Mouse (Mus musculus): Measurements from ENCODE around the gene Igfbp4.

Igfbp4 gene

DNA sequence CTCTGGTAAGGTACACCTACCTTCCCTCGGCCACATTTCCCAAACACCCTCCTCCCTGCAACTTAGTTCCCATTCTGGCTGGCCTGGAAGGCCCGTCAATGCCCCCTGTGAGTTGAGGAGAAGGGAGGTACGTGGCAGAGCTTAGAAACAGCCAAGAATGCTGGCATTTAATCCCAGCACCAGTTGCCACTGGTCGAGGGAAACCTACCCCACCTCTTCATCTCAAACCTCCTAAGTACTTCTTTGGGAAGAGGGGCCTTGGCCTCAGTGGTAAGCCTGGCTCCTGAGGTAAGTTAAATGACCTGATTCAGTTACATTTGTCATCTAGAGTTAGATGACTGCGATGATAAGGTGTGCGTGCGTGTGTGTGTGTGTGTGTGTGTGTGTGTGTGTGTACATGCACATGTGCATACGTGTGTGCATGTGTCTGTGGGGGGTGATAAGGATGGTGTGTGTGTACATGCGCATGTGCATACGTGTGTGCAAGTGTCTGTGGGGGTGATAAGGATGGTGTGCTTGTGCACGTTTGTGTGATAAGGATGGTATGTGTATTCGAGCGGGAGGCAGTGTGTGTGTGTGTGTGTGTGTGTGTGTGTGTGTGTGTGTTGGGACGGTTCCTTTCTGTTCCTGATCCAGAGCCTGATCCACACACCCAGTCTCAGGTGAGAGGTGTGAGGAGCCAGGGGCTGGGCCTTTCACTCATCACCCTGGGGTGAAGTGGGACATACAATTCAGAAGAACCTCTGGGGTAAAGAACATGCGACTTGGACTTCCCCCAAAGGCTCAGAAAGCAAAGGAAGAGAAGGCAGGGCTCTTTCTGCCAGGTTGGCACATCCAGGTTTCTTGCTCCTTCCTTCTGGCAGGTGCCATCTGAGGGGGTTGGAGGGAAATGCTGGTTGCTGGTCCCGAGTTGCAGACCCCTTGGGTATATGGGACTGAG is 1.1 kb downstream of the Igfbp4 start:
- peak; percentile 15 for DNase-seq (ENCODE audit: low read depth, low spot score)

DNA sequence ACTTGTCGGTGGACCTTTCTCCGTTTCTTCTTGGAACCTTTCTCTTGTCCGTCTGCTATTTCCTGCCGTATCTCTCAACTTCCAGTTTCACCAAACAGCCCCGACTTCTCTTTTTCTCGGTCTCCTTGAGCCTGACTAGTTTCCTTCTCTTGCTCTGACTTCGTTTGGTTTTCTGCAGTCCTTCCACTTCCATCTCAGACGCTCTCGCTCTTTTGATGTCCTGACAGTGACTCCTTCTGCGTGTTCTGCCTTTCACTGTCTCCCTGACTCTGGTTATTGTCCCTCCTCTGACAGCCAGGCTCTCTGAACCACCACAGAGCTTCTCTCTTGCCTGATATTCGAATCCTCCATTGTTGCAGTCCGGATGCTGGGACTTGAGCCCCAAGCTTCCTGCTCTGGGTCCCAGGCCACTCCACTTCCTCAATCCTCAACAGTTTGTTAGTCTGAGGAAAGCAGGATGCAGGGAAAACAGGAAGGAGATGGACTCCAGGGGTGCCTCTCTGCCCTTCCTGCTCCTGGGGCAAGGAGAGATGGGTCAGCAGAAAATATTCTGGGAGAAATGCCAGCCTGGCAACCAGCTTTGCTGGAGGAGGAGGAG is 1.9 kb downstream of the Igfbp4 start:
- peak; percentile 34 for DNase-seq (ENCODE audit: low read depth, low spot score)

DNA sequence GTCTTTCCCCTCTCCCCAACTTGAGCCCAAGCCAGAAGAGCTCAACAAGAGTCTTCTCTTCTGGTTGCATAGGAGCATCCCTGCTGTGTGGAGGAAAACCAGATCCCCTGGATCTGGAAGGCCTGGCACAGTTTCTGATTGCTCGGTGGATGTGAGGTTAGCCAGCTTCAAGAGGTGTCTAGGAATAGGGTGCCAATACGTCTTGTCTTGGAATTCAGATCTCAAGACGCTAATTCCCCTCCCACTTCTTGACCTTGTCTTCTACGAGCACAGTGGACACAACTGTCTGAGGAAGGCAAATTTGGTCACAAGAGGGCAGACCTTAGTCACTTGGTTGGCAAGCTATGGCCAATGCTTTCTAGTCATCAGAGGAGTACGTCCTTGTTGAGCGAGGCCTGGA is 2.6 kb downstream of the Igfbp4 start:
- peak; percentile 8 for DNase-seq (ENCODE audit: low read depth, low spot score)

DNA sequence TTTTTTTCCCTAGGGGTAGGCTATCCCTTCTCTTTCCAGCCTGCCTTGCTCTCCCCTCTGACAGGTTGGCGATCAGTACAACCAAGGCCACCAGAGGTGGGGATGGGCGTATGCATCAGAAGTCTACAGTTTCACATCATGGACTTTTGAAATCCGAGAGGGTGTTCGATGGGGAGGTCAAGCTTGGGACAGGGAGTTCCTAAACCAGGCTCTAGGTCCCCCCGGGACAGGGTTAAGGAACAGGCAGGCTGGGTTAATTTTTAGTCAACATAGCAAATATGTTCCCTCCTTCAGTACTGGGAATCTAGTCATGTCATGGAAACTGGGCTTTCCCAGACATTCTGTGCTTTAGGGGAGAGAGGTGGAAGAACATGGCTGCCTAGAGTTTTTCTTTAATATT is 3.3 kb downstream of the Igfbp4 start:
- no peak for DNase-seq (ENCODE audit: low read depth, low spot score)

DNA sequence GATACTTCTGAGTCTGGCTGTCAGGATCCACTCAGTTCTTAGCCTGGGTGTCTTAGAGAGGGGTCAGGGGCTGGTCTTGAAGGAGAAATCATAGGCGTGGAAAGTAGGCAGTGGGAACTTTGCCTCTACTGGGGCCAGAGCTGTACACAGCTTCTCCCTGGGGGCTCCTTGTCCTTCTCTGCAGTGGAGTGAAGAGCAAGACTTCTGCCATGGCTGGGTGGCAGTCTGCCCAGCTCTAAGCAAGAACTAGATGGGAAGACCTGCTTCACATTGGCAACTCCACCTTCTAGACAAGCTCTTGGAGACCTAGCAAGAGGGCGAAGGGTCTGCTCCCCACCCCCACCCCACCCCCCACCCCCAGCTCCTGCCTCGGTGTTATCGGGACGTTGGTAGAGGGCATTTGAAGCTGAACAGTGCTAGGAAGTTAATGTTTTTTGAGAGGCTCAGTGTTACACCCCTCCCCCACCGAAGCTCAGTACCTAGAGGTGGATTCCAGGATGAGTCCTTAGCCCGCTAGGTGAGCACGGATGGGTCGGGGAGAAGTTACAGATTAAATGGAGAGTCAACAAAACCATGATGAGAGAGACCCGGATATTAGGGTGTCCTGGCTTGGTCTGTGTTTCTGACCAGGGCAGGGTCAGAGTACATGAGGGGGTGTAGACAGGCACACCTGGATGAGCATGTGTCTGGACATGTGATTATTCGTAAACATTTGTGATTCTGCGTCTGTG is 4.3 kb downstream of the Igfbp4 start:
- DNase-seq (ENCODE audit: low read depth, low spot score), result no peak

DNA sequence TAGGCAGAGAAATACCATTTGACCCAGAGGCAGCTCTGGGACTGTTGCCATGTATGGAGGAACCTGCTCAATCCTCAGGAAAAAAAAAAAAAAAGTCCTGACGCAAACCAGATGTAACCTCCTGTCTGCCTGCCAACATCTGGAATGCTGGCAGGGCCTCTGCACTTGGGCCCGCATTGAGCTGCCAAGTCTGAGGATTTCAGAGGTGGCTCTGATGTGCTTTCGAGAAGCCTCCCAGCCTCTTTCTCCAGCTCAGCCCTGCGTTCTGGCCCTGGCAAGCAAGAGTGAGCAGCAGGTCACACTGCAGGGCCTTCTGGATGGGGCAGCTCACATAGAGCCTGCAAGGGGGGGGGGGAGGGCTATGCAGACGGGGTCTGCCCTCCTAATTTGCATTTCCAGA is 6.1 kb downstream of the Igfbp4 start:
- DNase-seq (ENCODE audit: low read depth, low spot score), result peak; percentile 18

DNA sequence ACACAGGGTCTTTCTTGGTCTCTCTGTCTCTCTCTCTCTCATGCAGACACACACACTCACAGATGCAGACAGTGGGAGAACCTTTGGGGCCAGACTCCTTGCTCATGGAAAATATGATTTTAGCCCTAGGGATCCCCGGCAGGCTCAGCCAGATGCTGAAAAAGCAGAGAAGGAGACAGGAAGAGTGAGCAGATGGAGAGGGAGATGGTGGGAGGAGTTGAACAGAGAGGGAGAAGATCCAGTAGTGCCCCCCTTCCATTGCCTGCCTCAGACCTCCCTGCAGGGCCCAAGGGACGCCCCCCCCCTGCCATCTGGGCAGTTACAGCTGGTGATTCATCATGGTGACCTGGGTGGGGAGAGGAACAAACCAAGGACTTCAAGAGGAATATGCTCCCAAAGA is 6.6 kb downstream of the Igfbp4 start:
- peak; percentile 70 for DNase-seq (ENCODE audit: low read depth, low spot score)

DNA sequence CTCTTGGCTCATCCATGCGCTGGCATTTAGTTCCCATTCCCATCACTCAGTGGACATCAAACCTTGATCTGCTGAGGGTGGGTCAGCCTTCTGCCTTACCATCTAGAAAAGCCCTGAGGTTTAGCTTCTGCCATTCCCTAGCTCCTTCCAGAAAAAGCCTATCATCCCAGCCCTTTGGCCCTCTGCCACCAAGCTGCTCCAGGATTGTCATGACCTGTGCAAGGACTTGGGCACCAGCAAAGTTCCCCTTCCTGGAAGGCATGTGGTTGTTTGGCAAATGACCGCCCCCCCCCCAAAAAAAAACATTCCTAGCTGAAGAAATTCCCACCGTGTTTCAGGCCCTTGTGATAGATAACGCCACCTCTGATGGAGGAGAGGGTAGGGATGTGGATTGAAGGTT is 14.1 kb downstream of the Igfbp4 start:
- no peak for DNase-seq (ENCODE audit: low read depth, low spot score)

DNA sequence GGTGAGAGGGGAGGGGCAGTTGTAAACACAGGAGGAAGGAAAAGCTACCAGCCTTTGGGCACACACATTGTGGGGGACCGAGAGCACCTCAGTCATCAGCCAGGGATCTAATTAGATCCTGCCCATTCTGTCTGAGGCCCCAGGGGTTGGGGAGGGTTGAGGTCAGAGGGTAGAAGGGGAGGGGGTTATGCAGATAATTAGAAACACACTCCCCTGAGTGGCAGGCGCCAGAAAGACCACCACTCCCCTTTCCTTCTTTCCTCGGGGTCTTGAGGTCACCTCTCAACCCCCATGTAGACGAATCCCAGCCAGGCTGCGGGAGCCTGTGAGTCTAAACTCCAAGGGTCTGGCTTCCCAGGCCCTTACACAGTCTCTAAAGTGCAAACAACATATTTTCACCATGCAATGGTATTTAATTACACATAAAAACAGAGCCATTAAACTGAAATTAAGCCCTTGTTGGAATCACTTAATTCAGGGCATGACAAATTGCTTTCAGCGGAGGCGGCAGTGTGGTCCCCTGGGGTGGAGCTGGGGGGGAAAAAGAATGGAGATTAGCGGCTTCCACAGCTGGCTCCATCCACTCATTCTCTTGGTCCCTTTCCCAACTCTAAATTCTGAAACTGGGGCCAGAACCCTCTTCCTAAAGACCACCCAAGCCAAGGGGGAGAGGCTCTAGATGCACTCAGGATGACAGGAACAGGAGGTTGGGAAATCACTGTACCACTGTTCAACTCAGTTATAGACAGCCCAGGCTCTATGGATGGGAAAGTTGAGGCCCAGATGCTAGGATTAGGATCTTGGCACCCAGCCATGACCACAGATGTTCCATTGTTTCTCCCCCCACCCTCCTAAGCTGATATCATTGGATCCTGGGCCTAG is 14.8 kb downstream of the Igfbp4 start:
- peak; percentile 23 for DNase-seq (ENCODE audit: low read depth, low spot score)

DNA sequence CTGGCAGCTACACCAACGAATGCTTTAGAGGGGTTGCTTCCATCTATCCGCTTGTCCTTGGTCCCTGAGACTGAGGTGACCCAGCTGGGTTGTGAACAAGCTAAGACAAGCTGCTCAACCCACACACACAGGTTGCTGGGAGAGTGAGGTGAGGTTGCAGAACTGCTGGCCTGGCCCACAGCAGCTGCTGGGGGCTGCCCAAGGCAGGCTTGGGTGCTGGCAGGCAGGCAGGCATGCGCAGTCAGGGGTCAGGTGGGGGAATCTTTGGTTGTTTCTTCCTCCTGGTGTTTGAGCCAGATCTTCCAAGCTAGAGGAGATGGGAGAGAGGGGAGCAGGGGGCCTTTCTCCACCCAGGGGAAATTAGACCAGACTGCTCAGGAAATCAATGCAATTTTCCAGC is 19.4 kb downstream of the Igfbp4 start:
- no peak for DNase-seq (ENCODE audit: low read depth, low spot score)

DNA sequence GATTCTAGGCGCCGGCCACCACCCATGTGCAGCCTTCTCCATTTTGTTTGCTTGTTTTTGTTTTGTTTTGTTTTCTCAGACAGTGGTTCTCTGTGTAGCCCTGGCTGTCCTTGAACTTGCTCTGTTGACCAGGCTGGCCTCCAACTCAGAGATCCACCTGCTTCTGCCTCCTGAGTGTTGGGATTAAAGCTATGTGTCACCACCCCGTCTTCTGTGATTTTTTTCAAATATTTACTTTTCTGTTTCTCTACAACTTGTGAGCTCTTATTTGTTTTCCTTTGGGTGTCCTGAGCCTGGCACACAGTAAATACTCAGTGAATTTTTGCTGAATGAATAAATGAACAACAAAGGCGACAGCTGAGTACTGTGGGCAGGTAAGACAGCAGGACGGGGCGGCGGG is 21.6 kb downstream of the Igfbp4 start:
- no peak for DNase-seq (ENCODE audit: low read depth, low spot score)

DNA sequence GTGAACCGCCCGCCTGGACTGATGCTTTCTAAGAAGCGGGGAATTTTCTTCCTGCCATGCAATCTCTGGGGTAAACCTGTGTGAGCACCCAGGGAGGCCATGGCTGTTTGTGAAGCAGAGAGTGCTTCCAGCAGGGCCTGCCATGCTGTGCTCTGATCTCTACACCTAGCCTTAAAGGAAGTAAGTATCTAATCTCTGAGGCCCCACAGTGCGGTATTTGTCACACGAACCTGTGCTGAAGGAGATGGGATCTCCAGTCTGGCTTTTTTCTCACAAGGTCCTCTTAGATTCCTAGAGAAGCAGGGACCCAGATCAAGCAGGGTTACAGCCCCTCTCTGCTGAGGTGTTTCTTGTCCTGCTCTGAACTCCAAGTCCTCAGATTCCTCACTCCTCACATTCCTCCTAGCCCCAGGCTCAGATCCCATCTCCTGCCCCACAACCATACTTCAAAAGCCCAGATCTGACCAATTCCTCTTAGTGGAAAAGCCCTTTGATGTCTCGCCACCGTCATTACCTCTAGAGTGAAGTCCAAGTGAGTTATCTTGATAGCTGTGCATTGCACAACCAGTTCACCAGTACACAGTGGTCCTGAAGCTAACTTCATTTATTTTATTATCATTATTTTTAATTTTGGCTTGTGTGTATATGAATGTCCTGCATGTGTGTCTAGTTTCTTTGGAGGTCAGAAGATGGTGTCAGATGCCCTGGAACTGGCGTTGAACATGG is 22.5 kb downstream of the Igfbp4 start:
- DNase-seq (ENCODE audit: low read depth, low spot score), result peak; percentile 14

DNA sequence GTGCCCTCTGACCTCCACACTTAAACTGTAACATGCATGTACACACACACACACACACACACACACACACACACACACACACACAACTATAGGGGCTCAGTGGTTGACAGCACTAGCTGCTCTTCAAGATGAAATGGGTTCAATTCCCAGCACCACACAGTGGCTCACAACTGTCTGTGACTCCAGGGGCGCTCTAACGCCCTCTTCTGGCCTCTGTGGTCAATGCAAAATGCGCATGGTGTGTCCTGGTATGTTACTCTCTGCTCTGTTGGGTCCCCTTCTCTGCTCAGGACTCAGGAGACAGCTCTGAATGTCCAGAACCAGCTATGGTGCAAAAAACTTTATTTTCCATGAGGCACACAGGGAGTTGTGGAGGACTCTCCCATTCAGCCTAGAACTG is 24.3 kb downstream of the Igfbp4 start:
- DNase-seq (ENCODE audit: low read depth, low spot score), result no peak

DNA sequence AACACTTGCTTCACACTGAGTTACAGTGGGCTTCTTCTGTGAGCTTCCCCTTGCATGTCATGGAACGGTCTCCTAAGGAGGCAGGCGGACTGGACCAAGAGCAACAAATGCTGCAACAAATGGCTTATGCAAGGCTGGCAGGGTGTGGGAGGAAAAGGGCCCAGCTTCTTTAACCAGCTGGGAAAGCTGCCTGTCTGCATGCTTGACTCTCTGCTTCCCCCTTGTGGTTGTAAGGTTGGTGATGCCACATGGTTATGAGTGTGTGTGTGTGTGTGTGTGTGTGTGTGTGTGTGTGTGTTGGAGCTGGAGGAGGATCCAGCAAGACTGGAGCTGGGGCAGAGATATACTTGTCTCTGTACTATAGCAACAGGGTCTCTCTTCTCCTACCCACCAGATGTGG is 24.9 kb downstream of the Igfbp4 start:
- peak; percentile 95 for DNase-seq (ENCODE audit: low read depth, low spot score)

DNA sequence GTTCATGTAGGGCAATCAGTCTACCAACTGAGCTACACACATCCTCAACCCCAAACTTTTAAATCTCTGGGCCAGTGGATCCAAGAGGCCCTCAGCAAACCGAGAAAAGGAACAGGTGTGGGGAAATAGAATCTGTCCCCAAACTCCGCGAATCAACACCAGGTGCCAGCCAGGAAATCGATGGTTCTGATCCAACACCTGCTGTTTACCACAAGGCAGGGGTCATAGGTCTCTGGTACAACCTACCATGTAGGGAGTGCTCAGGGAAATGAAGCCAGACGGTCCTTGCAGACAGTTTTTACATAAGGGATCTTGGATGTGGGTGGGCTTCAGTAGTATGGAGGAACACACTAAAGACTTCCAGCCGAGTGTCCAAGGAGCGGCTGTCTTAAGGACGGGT is 26.5 kb downstream of the Igfbp4 start:
- no peak for DNase-seq (ENCODE audit: low read depth, low spot score)

DNA sequence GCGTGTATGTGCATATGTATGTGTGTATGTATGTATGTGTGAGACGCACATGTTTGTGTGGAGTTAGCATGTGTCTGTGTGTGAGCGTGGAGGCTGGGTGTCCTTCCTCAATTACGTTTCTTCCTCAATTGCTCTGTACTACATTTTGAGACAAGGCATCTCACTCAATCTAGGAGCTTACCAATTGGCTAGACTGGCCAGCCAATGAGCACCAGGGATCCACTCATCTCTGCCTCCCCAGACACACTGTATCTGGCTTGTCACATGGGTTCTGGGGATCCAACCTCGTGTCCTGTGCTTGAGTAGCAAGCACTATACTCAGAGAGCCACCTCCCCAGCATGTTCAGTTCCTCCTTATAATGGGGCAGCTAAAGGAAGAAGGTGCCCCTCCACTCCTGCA is 27.4 kb downstream of the Igfbp4 start:
- DNase-seq (ENCODE audit: low read depth, low spot score), result no peak

DNA sequence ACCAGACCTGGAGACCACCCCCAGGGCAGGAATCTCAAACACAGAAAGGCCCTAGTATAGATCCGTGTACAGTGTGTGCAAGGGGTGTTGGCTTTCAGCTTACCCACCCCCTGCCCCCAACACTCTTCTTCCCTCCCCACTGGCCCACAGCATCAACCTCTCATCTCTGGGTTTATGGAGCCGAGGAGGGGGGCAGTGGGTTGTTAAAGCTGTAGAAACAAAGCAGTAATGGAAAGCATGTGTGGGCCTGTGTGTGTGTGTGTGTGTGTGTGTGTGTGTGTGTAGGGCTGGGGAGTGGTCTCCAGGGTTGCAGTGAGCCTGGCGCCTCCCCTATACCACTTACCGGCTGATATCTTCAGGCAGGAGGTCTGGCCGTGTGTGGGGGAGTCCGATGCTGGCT is 30.8 kb downstream of the Igfbp4 start:
- DNase-seq (ENCODE audit: low read depth, low spot score), result no peak

DNA sequence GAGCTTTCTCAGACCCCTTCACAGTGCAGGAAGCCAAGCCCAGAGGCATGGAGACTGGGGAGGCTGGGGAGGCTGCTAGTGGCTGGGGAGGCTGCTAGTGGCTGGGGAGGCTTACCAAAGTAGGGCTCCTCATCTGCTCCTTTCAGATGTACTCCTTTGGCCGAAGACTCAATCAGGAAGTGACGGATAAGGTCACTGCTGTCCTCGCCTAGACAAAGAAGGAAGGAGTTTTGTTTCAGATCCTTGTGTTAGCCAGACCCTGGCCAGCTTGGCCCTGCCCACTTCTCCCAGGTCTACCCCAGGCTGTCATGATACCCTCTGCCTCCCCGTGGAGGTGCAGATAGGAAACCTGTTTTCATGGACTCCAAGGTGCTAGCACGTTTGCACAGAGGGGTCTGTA is 32.7 kb downstream of the Igfbp4 start:
- DNase-seq (ENCODE audit: low read depth, low spot score), result no peak

DNA sequence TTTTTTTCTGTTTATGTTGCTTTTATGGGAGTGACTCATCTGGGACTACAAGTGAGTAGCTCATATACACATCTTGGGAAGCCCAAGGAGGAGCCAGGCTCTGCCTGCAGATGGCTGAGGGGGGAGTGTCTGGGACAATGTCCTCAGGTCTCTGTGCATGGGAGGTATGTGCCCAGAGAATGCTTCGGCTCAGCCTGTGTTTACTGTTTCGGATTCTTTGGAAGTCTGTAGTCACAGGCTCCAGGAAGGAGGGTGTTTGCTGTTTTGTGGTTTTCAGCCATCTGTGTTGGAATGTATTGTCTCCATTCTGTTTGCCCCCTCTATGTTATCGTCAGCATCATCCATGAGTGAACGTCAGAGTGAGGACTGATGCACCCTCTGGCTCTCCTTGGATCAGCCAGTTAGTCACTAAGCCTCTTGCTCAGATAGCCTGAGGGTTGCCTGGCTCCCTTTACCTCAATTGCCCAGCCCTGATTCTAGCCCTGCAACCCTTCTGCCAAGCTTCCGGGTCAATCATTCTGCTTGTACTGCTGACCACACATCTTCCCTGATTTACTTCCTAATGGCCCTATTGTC is 35.8 kb downstream of the Igfbp4 start:
- peak; percentile 40 for DNase-seq (ENCODE audit: low read depth, low spot score)

DNA sequence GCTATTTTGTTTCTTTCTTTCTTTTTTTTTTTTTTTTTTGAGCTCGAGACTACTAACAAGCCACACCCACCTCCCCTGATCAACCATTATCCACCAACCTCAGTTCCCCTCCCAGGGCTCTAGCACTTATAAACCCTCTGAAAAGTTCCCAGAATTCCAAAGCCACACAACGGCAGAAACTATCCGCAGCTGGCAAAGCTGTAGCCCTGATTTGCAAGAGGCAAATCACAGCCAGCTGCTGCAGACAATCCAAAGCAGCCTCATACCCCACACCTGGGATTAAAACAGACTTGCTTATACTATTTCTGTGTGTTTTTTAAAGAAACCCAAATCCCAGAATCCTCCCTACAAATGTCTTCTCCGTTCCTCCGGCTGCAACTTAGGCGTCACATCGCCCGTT is 36.8 kb downstream of the Igfbp4 start:
- peak; percentile 13 for DNase-seq (ENCODE audit: low read depth, low spot score)

All from brain, adult 2 months (tissue).